Mouse (Mus musculus) kidney, postnatal 0 days (tissue): Measurements from ENCODE around the gene Smim24. TPM values are rescaled to one million over a fixed set of nuclear protein-coding genes. Genes with fewer than 3 reads are reported as not detected.
A peak's percentile ranks its signal among the peaks of the same experiment; 100 is the strongest.

Experiments used
- ATAC-seq: fragments of 200-750 bp; cut with Nextera tagmentation; replicated peaks from 2 replicates; pipeline ENCODE4 v1.8.0; 2017; ENCODE audit warnings: low read depth, moderate number of reproducible peaks, moderate TSS enrichment, moderate library complexity; ENCODE audit not compliant: low FRiP score
- DNase-seq: peaks from one replicate; pipeline ENCODE4 v3.0.0-alpha.2; 2016; ENCODE audit warnings: low spot score
- H3K27ac ChIP-seq: fragments of 300-500 bp; sonication (generic); 2 replicates; pipeline ENCODE4 v1.5.1; 2014; ENCODE audit warnings: mild to moderate bottlenecking
- H3K27me3 ChIP-seq: fragments of 300-500 bp; sonication (generic); 2 replicates; pipeline ENCODE4 v1.6.1; 2014; ENCODE audit warnings: low read length, mixed read lengths; ENCODE audit not compliant: insufficient read depth
- H3K36me3 ChIP-seq: fragments of 300-500 bp; sonication (generic); 2 replicates; pipeline ENCODE4 v1.6.1; 2014; ENCODE audit warnings: low read length, mixed read lengths; ENCODE audit not compliant: insufficient read depth
- H3K4me1 ChIP-seq: fragments of 300-500 bp; sonication (generic); replicated peaks from 2 replicates; pipeline ENCODE4 v1.6.1; 2014; ENCODE audit warnings: antibody characterized with exemption, low read length, mixed read lengths; ENCODE audit not compliant: insufficient read depth
- H3K4me2 ChIP-seq: fragments of 300-500 bp; sonication (generic); 2 replicates; pipeline ENCODE4 v1.6.1; 2014; ENCODE audit warnings: mild to moderate bottlenecking, low read length, moderate library complexity, mixed read lengths
- H3K4me3 ChIP-seq: fragments of 300-500 bp; sonication (generic); replicated peaks from 2 replicates; pipeline ENCODE4 v1.5.1; 2014; ENCODE audit warnings: low read depth, low read length
- H3K9ac ChIP-seq: fragments of 300-500 bp; sonication (generic); 2 replicates; pipeline ENCODE4 v1.6.1; 2014; ENCODE audit warnings: low read depth, low read length
- H3K9me3 ChIP-seq: fragments of 300-500 bp; sonication (generic); replicated peaks from 2 replicates; pipeline ENCODE4 v1.6.1; 2016; ENCODE audit warnings: low read length, inconsistent platforms, mixed read lengths
- CTCF ChIP-seq: IDR thresholded peaks from 2 replicates; pipeline ENCODE4 v1.5.1; 2016; ENCODE audit warnings: antibody characterized with exemption, low read depth, mild to moderate bottlenecking, moderate library complexity
- WGBS: fragments of 180-500 bp; shearing (Covaris S2); extraction: QIAGEN DNeasy Blood & Tissue Kit; methylation state at CpG from one replicate; pipeline ENCODE4 v1.1.7; 2014; 5-methylcytosine and 5-hydroxymethylcytosine counted together
- polyA plus RNA-seq: library from polyadenylated mRNA; unstranded; fragments of >200 nt; fragmentation: Nextera tagmentation; extraction: Ambion mirVana; gene quantifications from 2 replicates; pipeline ENCODE4 v1.2.1, GENCODE M21; 2015

Smim24 gene
- polyA plus RNA-seq, 1 experiment from 2014 or later, result 62.4 TPM

DNA sequence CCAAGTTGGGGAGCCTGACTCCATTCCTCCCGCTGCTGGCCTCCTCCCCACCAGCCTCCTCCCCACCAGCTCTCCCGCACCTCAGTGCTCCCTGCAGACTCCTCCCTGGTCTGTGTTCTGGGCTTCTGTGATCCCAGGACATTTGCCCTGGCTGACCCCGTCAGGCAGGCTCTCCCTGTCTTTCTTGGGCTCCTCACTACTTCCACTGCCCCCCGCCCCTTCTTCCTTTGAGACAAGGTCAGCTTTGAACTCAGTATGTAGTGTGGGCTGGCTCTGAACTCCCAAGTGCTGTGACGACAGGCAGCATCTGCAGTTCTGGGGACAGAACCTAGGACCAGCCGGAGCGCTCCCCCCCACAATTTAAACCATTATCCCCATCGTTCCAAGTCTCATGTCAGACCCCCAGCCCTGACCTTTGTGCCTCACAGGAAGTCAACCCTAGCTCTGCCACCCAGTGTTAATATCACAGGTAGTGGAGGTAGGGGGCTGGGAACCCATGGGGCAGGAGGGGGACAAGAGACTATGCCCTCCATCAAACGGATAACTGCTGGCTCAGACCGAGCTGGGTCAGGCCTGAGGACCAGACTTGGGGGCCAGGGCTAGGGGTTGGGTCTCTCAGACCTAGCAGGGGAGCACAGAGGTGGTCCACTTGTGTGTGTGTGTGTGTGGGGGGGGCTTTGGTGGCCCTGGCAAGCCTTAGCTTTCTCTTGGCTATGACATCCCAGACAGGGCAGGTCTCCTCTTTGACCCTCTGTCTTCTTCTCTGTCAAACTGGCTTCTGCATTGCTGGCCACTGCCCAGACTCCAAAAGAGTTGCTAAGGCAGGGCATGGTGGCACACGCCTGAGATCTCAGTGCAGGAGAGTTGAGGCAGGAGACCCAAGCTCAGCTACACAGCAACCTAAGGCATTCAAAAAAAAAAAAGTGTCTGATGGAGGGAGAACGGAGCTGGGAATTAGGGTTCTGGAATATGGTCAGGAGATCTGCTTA, 24.7 kb downstream of the Smim24 start:
- TF ChIP-seq CTCF, result no peak
- ATAC-seq, result peak; percentile 0; the same call in 1 of the 2 replicates
- Histone ChIP-seq H3K27me3 (no peaks in the 10 kb centered on the region), H3K4me3 (no peak overlapping the region), H3K4me1 (peaks cover 40% of the 10 kb centered on the region), H3K36me3 (peaks cover 15% of the 10 kb centered on the region; the same call in 1 of the 2 replicates), H3K27ac (peak overlapping the region; percentile 70), H3K4me2 (peak overlapping the region; percentile 52), H3K9me3 (no peaks in the 10 kb centered on the region), H3K9ac (peak overlapping the region; percentile 23; the same call in 1 of the 2 replicates)
- DNase-seq, result no peak
- 59% methylated on average over 12 of the region's 12 CpGs for WGBS

DNA sequence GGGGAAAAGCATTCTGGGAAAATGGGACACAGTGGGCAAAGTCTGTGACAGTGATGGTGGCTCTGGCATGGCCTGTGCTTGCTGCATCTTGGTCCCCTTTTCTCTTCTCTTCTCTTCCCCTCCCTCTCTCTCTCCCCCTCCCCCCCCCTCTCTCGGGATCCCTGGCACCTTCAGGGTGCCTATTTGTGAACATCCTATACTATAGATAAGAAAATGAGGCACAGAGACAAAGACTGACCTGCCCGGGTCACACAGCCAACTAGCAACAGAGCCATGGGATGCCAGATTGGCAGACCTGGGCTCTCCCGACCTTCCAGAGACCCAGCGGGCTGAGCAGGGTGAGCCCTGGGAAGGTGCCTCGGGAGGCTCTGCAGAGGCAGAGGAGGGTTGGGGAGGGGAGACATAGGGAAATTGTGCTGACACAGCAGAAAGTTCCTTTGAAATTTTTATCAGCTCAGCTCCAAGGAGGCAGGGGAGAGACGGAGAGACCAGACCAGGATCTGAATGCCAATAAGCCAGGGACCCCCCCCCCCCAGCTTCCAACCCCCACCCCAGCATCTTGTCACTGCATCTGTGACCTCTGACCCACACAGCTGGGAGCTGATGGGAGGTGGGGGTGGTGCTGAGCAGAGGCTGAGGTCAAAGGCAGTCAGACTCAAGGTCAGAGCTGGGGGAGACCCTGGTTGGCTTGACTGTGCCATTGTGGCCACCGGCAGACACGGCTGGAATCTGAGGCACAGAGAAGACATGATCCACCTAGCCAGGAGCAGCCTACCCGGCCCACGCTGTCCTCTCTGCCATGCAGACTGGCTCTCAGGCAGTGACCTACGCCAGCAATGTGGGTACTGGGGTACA, 25.6 kb downstream of the Smim24 start:
- H3K4me1 ChIP-seq, result peaks cover 37% of the 10 kb centered on the region
- H3K9ac ChIP-seq, result no peak overlapping the region
- no peaks in the 10 kb centered on the region for H3K27me3 ChIP-seq
- H3K27ac ChIP-seq, result no peak overlapping the region
- TF ChIP-seq CTCF, result no peak
- H3K4me2 ChIP-seq, result no peak overlapping the region
- H3K4me3 ChIP-seq, result no peak overlapping the region
- DNase-seq, result no peak
- H3K36me3 ChIP-seq, result peaks cover 15% of the 10 kb centered on the region; the same call in 1 of the 2 replicates
- H3K9me3 ChIP-seq, result no peaks in the 10 kb centered on the region
- no peak for ATAC-seq
- WGBS, result 48% methylated on average over 11 of the region's 11 CpGs

DNA sequence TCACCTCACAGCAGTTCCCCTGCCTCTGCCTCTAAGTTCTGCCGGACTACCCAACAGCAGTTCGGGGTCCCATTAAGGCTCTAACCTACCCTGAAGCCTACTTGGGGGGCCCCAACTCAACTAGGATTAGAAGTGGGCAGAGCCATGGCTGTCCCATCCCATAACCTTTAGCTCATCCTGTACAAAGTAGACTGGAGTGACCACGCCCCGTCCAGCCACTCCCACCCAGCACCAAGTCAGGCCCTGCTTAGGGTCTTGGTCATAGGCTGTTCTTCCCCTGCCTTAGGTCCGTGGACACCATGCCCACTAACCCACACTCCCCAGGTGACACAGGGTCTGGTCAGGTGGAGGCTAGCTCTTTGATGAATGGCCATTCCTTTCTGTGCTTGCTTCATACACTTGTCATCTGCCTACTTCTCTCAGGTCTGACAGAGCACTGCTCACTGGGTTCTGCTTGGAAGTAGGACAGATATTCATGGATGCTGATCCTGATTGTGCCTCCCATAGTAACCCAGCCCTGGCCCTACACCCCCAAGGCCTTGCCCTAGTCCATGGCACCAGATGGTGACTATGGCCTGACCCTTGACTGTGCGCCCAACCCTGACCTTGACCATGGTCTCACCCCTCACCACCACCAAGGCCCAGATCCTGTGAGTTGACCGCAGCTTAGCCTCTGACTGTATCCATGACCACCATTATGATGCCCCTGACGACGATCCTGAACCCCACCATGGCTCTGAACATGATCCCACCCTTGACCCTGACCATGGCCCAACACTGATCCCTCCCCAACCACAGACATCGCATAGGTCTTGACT, 26.5 kb downstream of the Smim24 start:
- WGBS, result 84% methylated on average over 10 of the region's 10 CpGs
- DNase-seq (no peak), ATAC-seq (no peak)
- Histone ChIP-seq H3K27ac (no peak overlapping the region), H3K9ac (no peak overlapping the region), H3K4me1 (peaks cover 29% of the 10 kb centered on the region), H3K9me3 (no peaks in the 10 kb centered on the region), H3K27me3 (no peaks in the 10 kb centered on the region), H3K4me3 (no peak overlapping the region), H3K4me2 (no peak overlapping the region), H3K36me3 (peaks cover 15% of the 10 kb centered on the region; the same call in 1 of the 2 replicates)
- TF ChIP-seq CTCF, result no peak

- Histone ChIP-seq H3K27ac (no peak overlapping the region), H3K4me1 (peaks cover 29% of the 10 kb centered on the region), H3K9me3 (no peaks in the 10 kb centered on the region), H3K4me2 (no peak overlapping the region), H3K36me3 (peaks cover 15% of the 10 kb centered on the region; the same call in 1 of the 2 replicates), H3K4me3 (no peak overlapping the region), H3K9ac (no peak overlapping the region), H3K27me3 (no peaks in the 10 kb centered on the region)
- DNase-seq (no peak), ATAC-seq (no peak)
- no peak for TF ChIP-seq CTCF
- 90% methylated on average over 40 of the region's 40 CpGs for WGBS
Measured at GRCm38 (mm10) chr10:81420191-81420767, 27.4 kb downstream of the Smim24 start.

DNA sequence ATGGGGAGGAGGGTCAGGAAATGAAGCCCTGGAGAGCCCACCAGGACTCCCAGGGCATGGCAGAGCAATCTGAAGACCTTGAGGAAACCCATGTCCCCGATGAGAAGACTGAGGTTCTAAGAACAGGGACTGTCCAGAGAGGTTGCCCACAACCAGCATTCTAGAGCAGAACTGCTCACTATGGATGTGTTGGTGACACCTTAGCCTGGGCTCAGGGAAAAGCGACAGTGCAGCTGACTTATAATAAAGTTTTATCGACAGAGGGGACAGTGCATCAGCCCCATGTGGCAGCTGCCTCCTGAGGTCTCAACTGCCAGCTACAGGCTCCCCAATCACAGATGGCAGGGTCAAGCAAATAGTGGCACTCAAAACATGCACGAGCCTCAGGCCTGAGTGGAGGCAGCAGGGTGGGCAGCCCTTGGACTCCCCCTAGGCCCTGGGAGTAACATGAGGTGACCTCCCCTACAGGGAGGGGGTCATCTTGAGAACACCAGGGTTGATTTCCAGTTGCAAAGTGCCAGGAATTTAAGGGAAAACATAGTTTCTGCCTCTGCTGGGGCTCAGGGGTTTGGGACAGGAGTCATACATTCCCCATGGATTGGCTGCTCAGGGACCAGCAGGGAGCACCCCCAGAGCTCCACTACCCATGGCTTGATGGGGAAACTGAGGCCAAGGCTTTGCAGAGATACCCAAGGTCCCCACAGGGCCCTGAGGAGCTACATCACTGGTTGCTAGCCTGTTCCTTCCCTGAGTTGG, 28.4 kb downstream of the Smim24 start:
- ATAC-seq (no peak), DNase-seq (no peak)
- Histone ChIP-seq H3K9me3 (no peaks in the 10 kb centered on the region), H3K27me3 (no peaks in the 10 kb centered on the region), H3K9ac (no peak overlapping the region), H3K4me2 (no peak overlapping the region), H3K27ac (no peak overlapping the region), H3K4me1 (peaks cover 34% of the 10 kb centered on the region), H3K36me3 (peaks cover 15% of the 10 kb centered on the region; the same call in 1 of the 2 replicates), H3K4me3 (no peak overlapping the region)
- 76% methylated on average over 4 of the region's 4 CpGs for WGBS
- no peak for TF ChIP-seq CTCF
